Mouse (Mus musculus) hindbrain, embryonic 15.5 days (tissue): ENCODE measurements around the gene Slc25a22. TPM values are rescaled to one million over a fixed set of nuclear protein-coding genes. Genes with fewer than 3 reads are reported as not detected.
"Not testable (repeated sequence)": the region's sequence is repeated elsewhere in the genome, so short reads cannot be mapped to it uniquely, and the experiment has no call there.

Experiments used
- ATAC-seq: fragments of 200-750 bp; cut with Nextera tagmentation; 2 replicates; pipeline ENCODE4 v1.8.0; 2017; ENCODE audit warnings: low read depth, moderate number of reproducible peaks, moderate TSS enrichment; ENCODE audit not compliant: low FRiP score
- H3K27ac ChIP-seq: fragments of 300-500 bp; sonication (generic); replicated peaks from 2 replicates; pipeline ENCODE4 v1.5.1; 2015; ENCODE audit warnings: mild to moderate bottlenecking, inconsistent platforms
- H3K27me3 ChIP-seq: fragments of 300-500 bp; sonication (generic); 2 replicates; pipeline ENCODE4 v1.6.1; 2015; ENCODE audit warnings: control low read depth, inconsistent platforms
- H3K36me3 ChIP-seq: fragments of 300-500 bp; sonication (generic); 2 replicates; pipeline ENCODE4 v1.6.1; 2015; ENCODE audit warnings: control low read depth, inconsistent platforms
- H3K4me1 ChIP-seq: fragments of 300-500 bp; sonication (generic); replicated peaks from 2 replicates; pipeline ENCODE4 v1.6.1; 2015; ENCODE audit warnings: control low read depth, inconsistent platforms
- H3K4me2 ChIP-seq: fragments of 300-500 bp; sonication (generic); 2 replicates; pipeline ENCODE4 v1.6.1; 2015; ENCODE audit warnings: moderate library complexity, mild to moderate bottlenecking, inconsistent platforms
- H3K4me3 ChIP-seq: fragments of 300-500 bp; sonication (generic); 2 replicates; pipeline ENCODE4 v1.5.1; 2015; ENCODE audit warnings: mild to moderate bottlenecking, inconsistent platforms
- H3K9ac ChIP-seq: fragments of 300-500 bp; sonication (generic); 2 replicates; pipeline ENCODE4 v1.6.1; 2015; ENCODE audit warnings: inconsistent platforms
- H3K9me3 ChIP-seq: fragments of 300-500 bp; sonication (generic); 2 replicates; pipeline ENCODE4 v1.6.1; 2016; ENCODE audit warnings: control low read depth, inconsistent platforms
- WGBS: fragments of 180-500 bp; shearing (Covaris S2); methylation state at CpG from one replicate; pipeline ENCODE4 v1.1.7; 2015; 5-methylcytosine and 5-hydroxymethylcytosine counted together
- polyA plus RNA-seq: library from polyadenylated mRNA; unstranded; fragments of >200 nt; fragmentation: Nextera tagmentation; extraction: Ambion mirVana; gene quantifications from 2 replicates; pipeline ENCODE4 v1.2.1, GENCODE M21; 2015

Gene Slc25a22
- polyA plus RNA-seq, 1 experiment from 2014 or later = 107 TPM

DNA sequence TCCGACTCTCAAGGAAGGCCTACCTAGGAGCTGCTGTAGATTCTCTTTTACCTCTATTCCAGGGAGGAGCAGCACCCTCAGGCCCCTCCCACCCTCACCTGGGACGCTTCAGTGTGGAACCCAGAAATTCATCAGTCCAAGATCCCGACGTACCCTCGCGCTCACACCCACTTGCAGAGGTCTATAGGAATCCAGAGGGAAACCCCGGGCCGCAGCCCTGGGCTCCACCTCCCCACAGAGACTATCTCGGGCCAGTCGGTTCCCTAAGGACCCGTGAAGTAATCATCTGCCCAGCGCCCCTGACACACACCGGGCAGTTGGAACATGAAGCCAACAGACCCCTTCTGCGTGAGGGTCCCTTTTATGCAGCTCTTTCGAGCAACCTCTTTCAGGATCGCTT lies 24.4 kb downstream of the Slc25a22 start:
- 3% methylated on average over 16 of the region's 16 CpGs for WGBS

DNA sequence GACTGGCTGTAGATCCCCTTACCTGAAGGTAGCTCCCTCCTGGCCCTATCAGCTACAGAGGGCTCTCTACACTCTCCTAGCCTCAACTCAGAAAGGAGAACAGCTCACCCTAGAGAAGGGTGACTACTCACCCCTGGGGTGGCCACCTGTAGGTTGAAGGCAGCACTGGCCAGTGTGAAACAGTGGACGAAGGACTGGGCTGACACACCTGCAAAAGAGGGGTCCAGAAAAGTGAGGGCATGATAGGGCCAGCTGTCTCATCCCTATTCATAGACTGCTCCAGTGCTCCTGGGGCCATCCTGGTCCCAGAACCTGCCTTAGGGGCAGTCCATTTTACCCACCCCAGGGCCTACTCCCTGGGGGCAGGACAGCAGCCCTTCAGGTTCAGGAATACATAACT lies 26.0 kb downstream of the Slc25a22 start:
- Histone ChIP-seq H3K27me3 (no peaks in the 10 kb centered on the region), H3K9me3 (no peaks in the 10 kb centered on the region), H3K4me3 (no peak overlapping the region), H3K27ac (no peak overlapping the region), H3K9ac (no peak overlapping the region), H3K4me2 (no peak overlapping the region), H3K36me3 (peaks cover 9% of the 10 kb centered on the region), H3K4me1 (peaks cover 27% of the 10 kb centered on the region)
- ATAC-seq = no peak
- WGBS = 100% methylated on average over 1 of the region's 1 CpGs

More for the DNA sequence above, 24.4 kb downstream of the Slc25a22 start:
- H3K27me3 ChIP-seq = no peaks in the 10 kb centered on the region
- peaks cover 2% of the 10 kb centered on the region; the same call in 1 of the 2 replicates for H3K36me3 ChIP-seq
- H3K9me3 ChIP-seq = no peaks in the 10 kb centered on the region
- H3K4me3 ChIP-seq = peak overlapping the region; percentile 77
- H3K4me1 ChIP-seq = peaks cover 27% of the 10 kb centered on the region
- peak; percentile 12 for ATAC-seq
- H3K27ac ChIP-seq = peak overlapping the region; percentile 89
- H3K9ac ChIP-seq = peak overlapping the region; percentile 87
- H3K4me2 ChIP-seq = peak overlapping the region; percentile 88

GRCm38 (mm10) chr7:141410631-141411030 lies 27.1 kb downstream of the Slc25a22 start:
- no peaks in the 10 kb centered on the region for H3K27me3 ChIP-seq
- ATAC-seq = no peak
- H3K4me3 ChIP-seq = no peak overlapping the region
- 93% methylated on average over 8 of the region's 8 CpGs for WGBS
- H3K27ac ChIP-seq = no peak overlapping the region
- H3K4me1 ChIP-seq = peaks cover 27% of the 10 kb centered on the region
- no peak overlapping the region for H3K4me2 ChIP-seq
- H3K9ac ChIP-seq = no peak overlapping the region
- peaks cover 9% of the 10 kb centered on the region for H3K36me3 ChIP-seq
- H3K9me3 ChIP-seq = no peaks in the 10 kb centered on the region

- peak; percentile 58 for ATAC-seq
- Histone ChIP-seq H3K27me3 (no peaks in the 10 kb centered on the region), H3K36me3 (peaks cover 9% of the 10 kb centered on the region), H3K9ac (0 out of 2 replicates have a peak overlapping the region, but pooled peaks have one; percentile 10), H3K4me3 (no peak overlapping the region), H3K4me1 (peaks cover 22% of the 10 kb centered on the region), H3K9me3 (no peaks in the 10 kb centered on the region), H3K4me2 (0 out of 2 replicates have a peak overlapping the region, but pooled peaks have one; percentile 26), H3K27ac (0 out of 2 replicates have a peak overlapping the region, but pooled peaks have one; percentile 32)
- 8% methylated on average over 11 of the region's 11 CpGs for WGBS
These were observed 28.9 kb downstream of the Slc25a22 start for GRCm38 (mm10) chr7:141408833-141409232.

DNA sequence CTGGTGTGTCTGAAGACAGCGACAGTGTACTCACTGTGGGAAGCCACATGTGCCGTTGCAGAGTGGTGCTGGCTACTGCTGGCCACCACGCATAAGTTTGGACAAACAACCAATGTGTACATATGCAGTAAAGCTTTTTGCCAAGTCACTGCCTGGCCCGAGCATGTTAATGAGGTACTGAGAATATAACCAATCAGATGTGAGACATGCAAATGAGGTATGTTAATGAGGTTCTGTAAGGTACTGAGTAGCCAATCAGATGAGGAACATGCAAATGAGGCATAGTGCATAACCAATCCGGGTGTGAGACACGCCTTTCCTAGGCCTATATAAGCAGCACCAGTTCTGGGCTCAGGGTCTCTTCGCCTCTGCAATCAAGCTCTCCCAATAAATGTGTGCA lies 30.0 kb downstream of the Slc25a22 start:
- H3K9me3 ChIP-seq, ATAC-seq, H3K4me2 ChIP-seq, H3K27me3 ChIP-seq, H3K4me3 ChIP-seq, H3K27ac ChIP-seq, H3K36me3 ChIP-seq, H3K9ac ChIP-seq: not testable (repeated sequence)
- 95% methylated on average over 7 of the region's 7 CpGs for WGBS
- H3K4me1 ChIP-seq = peaks cover 15% of the 10 kb centered on the region

DNA sequence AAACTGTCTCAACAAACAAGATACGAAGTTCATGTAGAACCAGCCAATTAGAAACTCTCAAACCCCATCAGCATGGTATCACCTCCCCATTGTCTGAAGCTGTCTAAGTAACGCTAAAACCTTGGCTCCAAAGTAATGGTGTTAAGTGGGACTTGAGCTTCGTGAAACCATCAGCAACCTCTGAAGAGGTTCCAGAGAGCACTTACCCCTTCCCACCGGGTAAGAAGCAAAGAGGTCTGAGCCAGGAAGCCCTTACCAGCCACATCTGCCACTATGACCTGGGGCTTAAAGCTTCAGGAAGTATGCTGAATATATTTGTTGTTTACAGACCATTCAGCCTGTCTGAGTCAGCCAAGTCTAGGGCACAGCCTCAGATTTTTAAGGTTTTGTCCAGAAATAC lies 32.2 kb downstream of the Slc25a22 start:
- 88% methylated on average over 4 of the region's 4 CpGs for WGBS
- ATAC-seq = no peak
- Histone ChIP-seq H3K9me3 (no peaks in the 10 kb centered on the region), H3K4me1 (peaks cover 7% of the 10 kb centered on the region), H3K36me3 (peaks cover 27% of the 10 kb centered on the region), H3K9ac (no peak overlapping the region), H3K4me2 (no peak overlapping the region), H3K4me3 (no peak overlapping the region), H3K27me3 (no peaks in the 10 kb centered on the region), H3K27ac (no peak overlapping the region)

GRCm38 (mm10) chr7:141403305-141403704 lies 34.4 kb downstream of the Slc25a22 start:
- Histone ChIP-seq H3K4me2 (no peak overlapping the region), H3K4me1 (no peaks in the 10 kb centered on the region), H3K36me3 (peaks cover 46% of the 10 kb centered on the region), H3K4me3 (no peak overlapping the region), H3K27ac (no peak overlapping the region), H3K27me3 (no peaks in the 10 kb centered on the region), H3K9me3 (no peaks in the 10 kb centered on the region), H3K9ac (no peak overlapping the region)
- 51% methylated on average over 5 of the region's 5 CpGs for WGBS
- ATAC-seq = peak; percentile 65

GRCm38 (mm10) chr7:141395348-141395747 lies 42.3 kb downstream of the Slc25a22 start:
- ATAC-seq = no peak
- H3K36me3 ChIP-seq = peaks cover 39% of the 10 kb centered on the region
- peaks cover 19% of the 10 kb centered on the region for H3K4me1 ChIP-seq
- WGBS = 77% methylated on average over 1 of the region's 1 CpGs
- H3K9me3 ChIP-seq = no peaks in the 10 kb centered on the region
- no peak overlapping the region for H3K4me2 ChIP-seq
- no peak overlapping the region for H3K9ac ChIP-seq
- H3K27ac ChIP-seq = no peak overlapping the region
- H3K27me3 ChIP-seq = peaks cover 1% of the 10 kb centered on the region; the same call in 1 of the 2 replicates
- no peak overlapping the region for H3K4me3 ChIP-seq

DNA sequence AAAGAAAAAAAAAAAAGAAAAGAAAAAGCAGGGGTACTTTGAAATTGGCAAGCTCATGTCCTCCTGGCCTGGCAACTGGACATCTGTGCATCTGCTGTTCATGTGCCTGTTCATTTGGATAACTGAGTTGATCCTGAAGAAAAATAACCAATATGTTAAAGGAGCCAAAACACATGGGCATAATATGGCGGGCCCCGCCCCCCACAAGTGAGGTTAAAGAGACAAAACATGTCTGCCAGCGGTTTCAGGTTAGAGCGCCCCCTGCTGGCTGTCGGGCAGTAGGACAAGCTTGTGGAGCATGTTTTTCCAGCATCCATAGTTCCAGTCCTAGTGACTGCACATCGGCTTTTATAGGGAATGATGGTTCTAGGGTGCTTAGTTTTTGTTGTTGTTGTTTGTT lies 42.9 kb downstream of the Slc25a22 start:
- H3K36me3 ChIP-seq = peaks cover 33% of the 10 kb centered on the region
- WGBS = 22% methylated on average over 6 of the region's 6 CpGs
- H3K4me2 ChIP-seq = no peak overlapping the region
- H3K4me3 ChIP-seq = no peak overlapping the region
- no peak overlapping the region for H3K9ac ChIP-seq
- no peak for ATAC-seq
- no peaks in the 10 kb centered on the region for H3K9me3 ChIP-seq
- no peak overlapping the region for H3K27ac ChIP-seq
- H3K27me3 ChIP-seq = peaks cover 6% of the 10 kb centered on the region; the same call in 1 of the 2 replicates
- H3K4me1 ChIP-seq = peaks cover 19% of the 10 kb centered on the region

GRCm38 (mm10) chr7:141394158-141394557 lies 43.5 kb downstream of the Slc25a22 start:
- Histone ChIP-seq H3K4me3 (no peak overlapping the region), H3K27ac (no peak overlapping the region), H3K9me3 (no peaks in the 10 kb centered on the region), H3K27me3 (peaks cover 6% of the 10 kb centered on the region; the same call in 1 of the 2 replicates), H3K4me1 (peaks cover 19% of the 10 kb centered on the region), H3K4me2 (no peak overlapping the region), H3K36me3 (peaks cover 27% of the 10 kb centered on the region), H3K9ac (no peak overlapping the region)
- no peak for ATAC-seq
- 91% methylated on average over 7 of the region's 7 CpGs for WGBS

DNA sequence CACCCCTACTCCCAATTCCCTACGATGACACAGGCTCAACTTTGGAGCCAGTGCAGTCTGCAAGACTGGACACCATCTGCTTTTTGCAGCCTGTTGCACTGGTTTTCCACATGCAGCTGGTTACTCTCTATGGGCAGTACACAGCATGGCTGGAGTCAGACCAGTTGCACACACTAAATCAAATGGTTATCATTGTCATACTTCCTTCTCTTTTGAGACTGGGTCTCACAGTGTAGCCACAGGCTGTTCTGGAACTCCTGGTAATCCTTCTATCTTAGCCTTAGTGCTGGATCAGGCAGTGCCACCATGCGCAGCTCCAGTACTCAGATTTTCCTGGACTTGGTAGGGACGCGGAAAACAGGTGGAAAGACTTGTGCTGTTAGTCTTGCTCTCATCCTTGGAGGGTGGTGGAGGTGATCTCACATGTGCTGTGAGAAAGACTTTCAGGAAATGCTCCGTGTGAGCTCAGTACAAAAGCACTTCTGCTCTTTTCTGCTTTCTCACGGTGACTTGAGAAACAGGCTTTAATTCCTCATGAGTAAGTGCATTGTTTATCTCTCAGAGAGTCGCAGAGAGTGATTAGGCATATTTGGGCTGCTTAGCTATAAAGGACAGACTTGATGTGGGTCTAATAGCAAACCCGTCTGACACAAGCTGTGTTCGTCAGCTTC lies 45.0 kb downstream of the Slc25a22 start:
- 28% methylated on average over 9 of the region's 9 CpGs for WGBS
- H3K9ac ChIP-seq = peak overlapping the region; percentile 70
- ATAC-seq = no peak; the same call in 1 of the 2 replicates
- no peaks in the 10 kb centered on the region for H3K9me3 ChIP-seq
- peaks cover 13% of the 10 kb centered on the region for H3K36me3 ChIP-seq
- peak overlapping the region; percentile 65 for H3K4me3 ChIP-seq
- peaks cover 19% of the 10 kb centered on the region for H3K4me1 ChIP-seq
- peak overlapping the region; percentile 85 for H3K27ac ChIP-seq
- H3K4me2 ChIP-seq = peak overlapping the region; percentile 97
- peaks cover 6% of the 10 kb centered on the region; the same call in 1 of the 2 replicates for H3K27me3 ChIP-seq

GRCm38 (mm10) chr7:141391625-141392551 lies 45.8 kb downstream of the Slc25a22 start, which contains the start of gene Taldo1:
TSS of gene Taldo1 (plus strand) at chr7:141392199.
- H3K4me3 ChIP-seq = peak within 1 kb of the TSS; percentile 65
- H3K36me3 ChIP-seq = peaks cover 10% of the 10 kb centered on the region; the same call in 1 of the 2 replicates
- peak within 1 kb of the TSS; percentile 97 for H3K4me2 ChIP-seq
- H3K27ac ChIP-seq = peak within 1 kb of the TSS; percentile 85
- H3K27me3 ChIP-seq = peaks cover 6% of the 10 kb centered on the region; the same call in 1 of the 2 replicates
- H3K9ac ChIP-seq = peak within 1 kb of the TSS; percentile 70
- H3K9me3 ChIP-seq = no peaks in the 10 kb centered on the region
- peak; percentile 95 for ATAC-seq
- WGBS = 1% methylated on average over 57 of the region's 57 CpGs
- peaks cover 19% of the 10 kb centered on the region for H3K4me1 ChIP-seq
